Mouse (Mus musculus) myocyte (in vitro differentiated cells): ENCODE results near the gene BC030499.
A peak's percentile ranks its signal among the peaks of the same experiment; 100 is the strongest.

Experiments used
- CEBPB ChIP-seq: IDR thresholded peaks from 2 replicates; pipeline ENCODE4 v1.6.1; 2011; ENCODE audit warnings: mild to moderate bottlenecking, moderate library complexity; ENCODE audit not compliant: poor library complexity, insufficient read depth, severe bottlenecking
- POLR2A ChIP-seq: IDR thresholded peaks from one replicate; pipeline ENCODE4 v1.6.1; 2011; ENCODE audit warnings: low read depth, mild to moderate bottlenecking, control low read depth, moderate library complexity; ENCODE audit not compliant: insufficient read length
- USF1 ChIP-seq: IDR thresholded peaks from one replicate; pipeline ENCODE4 v1.6.1; 2011; ENCODE audit warnings: low read depth, mild to moderate bottlenecking, control low read depth, moderate library complexity

DNA sequence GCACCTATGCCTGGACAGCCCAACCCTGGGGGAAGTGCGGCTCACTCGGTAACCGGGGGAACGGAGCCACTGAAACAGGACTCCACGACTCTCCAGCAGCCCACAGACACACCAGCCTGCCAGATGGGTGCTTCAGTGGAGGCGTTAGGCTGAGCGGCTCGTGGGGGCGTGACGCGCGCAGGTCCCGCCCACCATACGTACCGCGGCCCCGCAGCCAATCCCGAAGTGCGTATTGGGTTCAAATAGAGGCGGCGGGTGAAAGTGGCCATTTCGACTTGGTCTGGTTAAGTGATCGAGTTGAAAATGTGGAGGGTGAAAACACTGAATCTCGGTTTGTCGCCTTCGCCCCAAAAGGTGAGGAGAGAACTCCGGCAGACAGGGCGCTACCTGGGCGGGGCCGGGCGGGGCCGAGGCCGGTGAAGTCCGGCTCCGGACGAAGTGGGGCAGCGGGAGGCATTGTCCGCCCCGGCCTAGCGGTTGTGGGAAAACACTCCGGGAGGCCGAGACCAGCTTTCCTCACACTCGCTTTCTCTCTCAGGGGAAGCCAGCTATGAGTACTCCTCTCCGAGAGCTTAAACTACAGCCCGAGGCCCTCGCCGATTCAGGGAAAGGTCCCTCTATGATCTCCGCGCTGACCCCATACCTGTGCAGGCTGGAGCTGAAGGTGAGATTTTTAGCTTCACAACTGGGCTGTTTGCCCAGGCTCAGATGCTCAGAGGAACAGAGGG lies 10.9 kb downstream of the BC030499 start, which contains the start of gene Spag5:
- no peak for TF ChIP-seq CEBPB
- no peak for TF ChIP-seq USF1
- TF ChIP-seq POLR2A = peak; percentile 97
